Mouse (Mus musculus) olfactory bulb, adult 2 months (tissue): ENCODE measurements at regions not wholly inside any gene's neighbourhood (a gene's known extent, or its start where the extent isn't known, plus 50 kb on each side); places are given as distances from the start of the nearest gene placed in this dataset.

Source experiments
- CTCF ChIP-seq: fragments of 200-500 bp; IDR thresholded peaks from 2 replicates; pipeline ENCODE4 v1.5.1; 2012; ENCODE audit warnings: low read depth, mild to moderate bottlenecking, low read length, moderate library complexity; ENCODE audit not compliant: insufficient read depth
- POLR2A ChIP-seq: fragments of 200-500 bp; IDR thresholded peaks from 2 replicates; pipeline ENCODE4 v1.6.1; 2012; ENCODE audit warnings: mild to moderate bottlenecking, low read depth, low read length, moderate library complexity; ENCODE audit not compliant: insufficient read depth

GRCm38 (mm10) chr3:143240545-143241383, 359.0 kb upstream of the Pkn2 start:
- no peak for TF ChIP-seq POLR2A
- no peak for TF ChIP-seq CTCF
